Mouse (Mus musculus) lung, postnatal 4 days (tissue): ENCODE data around the gene Fli1.

Experiments used
- DNase-seq, 2 experiments: peaks; one replicate each; pipeline ENCODE4 v3.0.0; 2021

Gene Fli1

DNA sequence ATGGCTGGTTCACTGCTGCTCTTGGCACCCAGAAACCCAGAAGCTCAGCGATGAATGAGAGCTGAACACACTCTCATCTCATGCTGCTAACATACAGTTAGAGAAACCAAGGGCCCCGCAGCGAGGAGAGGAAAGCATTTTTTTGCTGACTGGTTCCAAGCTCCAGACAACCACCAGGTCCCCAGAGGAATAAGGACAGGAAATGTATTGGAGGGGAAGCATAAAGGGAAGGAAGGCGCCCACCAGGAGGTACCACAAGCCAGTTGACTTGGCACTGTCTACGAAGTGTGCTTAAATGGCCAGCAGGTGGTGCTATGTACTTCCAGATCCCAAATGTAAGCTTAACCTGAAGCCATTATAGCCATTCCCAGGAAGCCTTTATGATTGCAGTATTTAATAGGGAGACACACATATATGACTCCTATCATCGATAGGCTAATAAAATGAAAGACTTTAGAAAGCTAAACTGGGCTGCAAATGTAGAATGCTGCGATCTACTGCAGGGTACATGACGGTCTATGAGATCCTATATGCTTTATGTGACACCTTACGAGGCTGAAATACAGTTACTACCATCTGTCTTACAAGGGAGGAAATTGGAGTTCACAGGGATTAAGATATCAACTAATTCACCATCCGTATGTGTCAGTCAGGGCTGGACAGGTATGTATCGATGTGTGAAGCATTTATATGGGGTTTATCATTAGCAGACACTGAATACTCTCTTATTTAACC, 137.3 kb downstream of the Fli1 start:
- DNase-seq = peak; percentile 56 to 73

GRCm38 (mm10) chr9:32400662-32401161, 141.9 kb downstream of the Fli1 start:
- peak; percentile 65 to 75 for DNase-seq

DNA sequence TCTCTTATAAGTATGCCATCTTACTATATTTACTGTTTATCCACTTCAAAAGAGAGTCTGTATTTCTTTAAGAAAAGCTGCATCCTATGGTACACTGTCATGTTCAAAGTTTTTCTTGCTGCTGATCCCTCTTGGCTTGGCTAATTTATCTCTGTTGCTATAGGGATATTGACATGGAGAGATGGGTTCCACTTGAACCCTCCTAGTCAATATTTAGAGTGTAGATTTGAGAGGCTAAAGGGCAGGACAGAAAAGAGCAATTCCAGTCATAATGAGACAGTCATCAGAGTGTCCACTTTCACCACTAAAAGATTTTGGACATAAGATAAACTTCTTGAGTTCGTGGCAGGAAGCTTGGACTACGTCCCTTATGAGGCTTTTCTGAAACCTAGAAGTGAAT, 142.4 kb downstream of the Fli1 start:
- DNase-seq = no peak

- no peak for DNase-seq
Measured at GRCm38 (mm10) chr9:32394761-32395161, 147.9 kb downstream of the Fli1 start.

GRCm38 (mm10) chr9:32392716-32393115, 149.9 kb downstream of the Fli1 start:
- no peak for DNase-seq

DNA sequence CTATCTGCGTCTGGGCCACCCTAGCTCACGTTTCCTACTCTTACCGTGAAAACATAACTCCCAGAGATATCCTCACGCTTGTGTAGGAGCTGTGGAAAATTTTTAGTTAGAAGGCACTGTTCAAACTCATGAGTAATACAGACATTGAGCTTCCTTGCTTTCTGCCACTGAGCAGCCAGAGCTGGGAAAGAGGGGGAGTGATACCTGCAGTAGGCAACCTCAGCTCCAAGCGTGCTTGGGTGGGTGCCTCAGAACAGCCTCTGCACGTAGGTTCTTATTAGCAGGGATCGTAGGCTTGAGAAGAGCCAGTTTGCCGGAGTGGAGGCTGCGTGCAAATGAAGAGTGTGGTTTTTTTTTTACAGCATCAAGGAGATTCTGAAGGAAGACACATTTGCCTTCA, 151.0 kb downstream of the Fli1 start:
- no peak for DNase-seq

GRCm38 (mm10) chr9:32391092-32391491, 151.6 kb downstream of the Fli1 start:
- no peak for DNase-seq

DNA sequence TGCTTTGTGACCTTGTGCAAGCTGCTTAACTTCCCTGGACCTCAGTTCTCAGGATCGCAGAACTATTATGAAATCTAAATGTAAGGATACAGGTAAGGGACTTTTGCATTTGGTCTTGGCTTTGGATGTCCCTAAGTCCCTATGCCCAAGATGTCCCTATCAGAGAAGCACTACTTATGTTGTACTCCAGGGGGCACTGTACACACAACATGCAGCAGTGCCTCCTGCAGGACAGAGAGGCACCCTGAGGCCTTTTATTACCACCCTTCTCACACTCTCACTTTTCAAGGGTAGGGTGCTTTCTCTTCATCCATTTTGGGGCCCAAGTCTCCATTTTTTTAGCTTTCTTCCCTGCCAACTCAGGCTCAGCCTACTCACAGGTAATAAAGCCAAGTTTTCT, 154.5 kb downstream of the Fli1 start:
- DNase-seq = no peak

GRCm38 (mm10) chr9:32384906-32385305, 157.8 kb downstream of the Fli1 start:
- DNase-seq = no peak

DNA sequence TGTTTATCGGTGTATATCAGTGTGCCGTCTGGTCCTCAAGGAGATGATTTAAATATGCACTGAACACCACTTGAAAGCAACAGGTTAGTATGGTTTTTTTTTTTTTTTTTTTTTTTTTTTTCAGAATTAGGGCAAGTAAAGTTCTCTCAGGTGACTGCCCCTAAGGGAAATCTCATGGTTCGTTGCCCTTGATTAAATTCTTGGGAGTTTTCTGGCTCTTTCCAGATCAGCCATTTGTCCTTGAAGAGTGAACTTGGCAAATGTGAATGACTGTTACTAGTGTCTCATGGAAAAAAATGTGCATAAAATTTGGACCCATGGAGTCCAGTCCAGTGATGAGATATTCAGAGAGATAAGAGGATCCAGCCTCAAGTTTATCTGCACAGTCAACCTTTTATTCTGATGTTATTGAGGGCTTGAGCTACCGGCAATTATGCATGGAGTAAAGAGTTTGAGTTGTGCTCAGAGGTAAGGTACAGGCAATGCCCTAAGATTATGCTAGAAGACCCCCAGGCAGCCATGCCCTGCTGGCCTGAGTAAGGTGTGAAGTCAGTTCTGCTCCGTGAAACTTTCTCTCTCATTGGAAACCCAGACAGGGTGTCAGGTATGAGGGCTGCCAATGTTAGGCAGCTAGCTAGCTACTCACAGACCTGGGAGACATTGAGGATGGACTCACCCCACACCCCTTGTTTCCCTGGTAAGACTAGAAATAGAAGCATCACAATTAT, 165.6 kb downstream of the Fli1 start:
- no peak for DNase-seq

DNA sequence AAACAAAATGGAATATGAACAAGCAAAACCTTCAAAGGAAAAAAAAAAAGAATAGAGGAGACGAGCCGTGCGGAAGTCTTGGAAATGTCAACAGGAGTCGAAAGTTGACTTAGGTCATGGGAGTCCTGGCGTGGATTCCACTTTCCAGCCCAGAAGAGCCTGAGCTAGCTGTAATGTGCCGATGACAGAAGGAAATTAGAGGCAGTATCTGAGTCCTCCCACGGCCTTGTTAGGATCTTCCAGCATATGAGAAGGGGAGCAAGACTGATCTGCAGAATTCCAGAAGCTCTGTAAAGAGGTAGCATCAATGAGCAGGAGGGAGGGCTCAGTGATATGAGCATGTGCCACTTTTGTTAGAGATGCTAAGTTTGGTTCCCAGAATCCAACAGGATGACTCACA, 166.6 kb downstream of the Fli1 start:
- DNase-seq = no peak

- no peak for DNase-seq
Measured at GRCm38 (mm10) chr9:32373656-32374055, 169.0 kb downstream of the Fli1 start.
